Mouse (Mus musculus): ENCODE results near the gene Polr3e.
A peak's percentile ranks its signal among the peaks of the same experiment; 100 is the strongest.
"Not testable (repeated sequence)": the region's sequence is repeated elsewhere in the genome, so short reads cannot be mapped to it uniquely, and the experiment has no call there.

Polr3e gene

DNA sequence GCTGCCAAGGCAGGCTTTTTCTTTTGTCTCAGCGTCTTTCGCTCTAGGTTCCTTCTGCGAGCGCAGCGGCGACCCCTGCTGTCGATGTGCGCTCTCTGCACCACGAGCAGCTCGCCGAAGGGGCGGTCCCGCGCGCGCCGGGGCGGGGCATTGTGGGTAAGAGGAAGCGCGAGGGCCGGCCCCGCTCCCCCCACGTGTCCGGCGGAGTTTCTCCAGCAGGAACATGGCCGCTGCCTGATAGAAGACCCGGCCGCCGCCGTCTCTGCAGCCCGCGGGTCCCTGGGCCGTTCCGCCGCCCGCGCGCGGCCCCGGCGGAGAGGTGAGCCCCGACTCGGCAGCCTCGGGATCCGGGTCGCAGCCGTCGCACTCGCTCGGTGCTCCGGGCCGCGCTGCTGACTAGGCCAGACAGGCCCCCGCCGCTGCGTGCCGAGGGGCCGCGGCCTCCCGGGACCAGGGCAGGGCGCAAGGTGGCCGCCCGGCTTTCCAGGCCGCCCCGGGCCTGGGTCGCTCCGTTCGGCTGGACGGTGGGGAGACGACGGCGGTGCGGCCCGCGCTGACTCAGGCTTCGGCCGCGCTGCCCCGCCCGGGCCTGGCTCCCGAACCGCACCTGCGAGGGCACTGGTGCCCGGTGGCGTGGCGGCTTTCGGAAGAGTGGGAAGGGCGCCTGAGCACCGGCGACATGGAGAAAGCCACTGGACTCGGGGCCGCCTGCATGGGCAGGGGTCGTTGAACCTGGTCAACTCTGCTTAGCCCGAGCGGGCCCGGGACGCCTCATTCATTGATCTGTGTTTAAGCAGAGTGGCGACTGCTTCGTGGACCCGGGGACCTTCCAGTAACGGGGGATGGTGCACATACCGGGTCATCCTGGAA is at the start of gene Polr3e:
Gene Polr3e (plus strand): TSS at position 153 of the 870 bp plus-strand sequence.
- DNase-seq = peak; percentile 98 to 100

DNA sequence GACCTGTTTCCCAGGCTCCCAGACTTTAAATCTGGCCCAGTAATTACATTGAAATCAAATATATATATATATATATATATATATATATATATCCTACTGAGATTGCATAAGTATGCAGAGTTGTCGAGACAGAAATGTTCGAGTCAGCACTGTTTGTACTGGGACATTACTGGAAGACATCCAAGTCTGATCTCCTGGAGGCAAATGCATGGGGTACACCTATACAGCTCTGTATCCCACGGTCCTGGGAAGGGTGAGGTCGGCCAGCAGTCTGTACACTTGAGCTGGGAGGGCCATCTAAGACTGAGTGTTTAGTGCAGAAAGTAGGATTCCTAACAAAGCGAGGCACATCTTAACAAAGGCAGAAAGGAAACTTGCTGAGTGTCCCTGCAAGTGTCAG is 47.7 kb upstream of the Polr3e start:
- DNase-seq = no peak

DNA sequence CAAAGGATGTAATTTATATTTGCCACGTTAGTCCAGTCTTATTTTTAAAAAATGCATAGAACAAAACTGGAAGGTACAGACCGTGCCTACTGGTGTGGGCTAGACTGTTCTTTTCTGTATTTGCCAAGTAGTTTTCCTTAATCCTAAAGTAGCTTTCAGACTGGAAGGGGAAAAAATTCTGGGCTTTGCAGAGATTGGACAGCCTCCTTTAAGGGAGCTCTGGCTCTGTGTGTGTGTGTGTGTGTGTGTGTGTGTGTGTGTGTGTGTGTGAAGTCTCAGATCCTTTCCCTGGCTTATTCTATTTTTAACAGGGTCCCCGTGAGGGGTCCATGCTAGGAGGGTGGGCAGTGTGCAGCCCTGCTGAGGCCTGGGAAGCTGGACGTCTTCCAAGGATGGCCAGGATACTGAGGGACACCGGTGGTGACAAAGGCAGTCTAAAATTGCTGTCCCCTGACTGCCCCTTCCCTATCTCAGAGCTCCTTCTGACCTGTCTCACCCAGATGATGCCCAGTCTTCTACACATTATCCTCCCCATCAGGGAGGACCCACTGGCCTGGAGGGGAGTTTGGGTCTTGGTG is 47.0 kb upstream of the Polr3e start:
- DNase-seq = peak in 1 of 2 experiments; percentile 28

DNA sequence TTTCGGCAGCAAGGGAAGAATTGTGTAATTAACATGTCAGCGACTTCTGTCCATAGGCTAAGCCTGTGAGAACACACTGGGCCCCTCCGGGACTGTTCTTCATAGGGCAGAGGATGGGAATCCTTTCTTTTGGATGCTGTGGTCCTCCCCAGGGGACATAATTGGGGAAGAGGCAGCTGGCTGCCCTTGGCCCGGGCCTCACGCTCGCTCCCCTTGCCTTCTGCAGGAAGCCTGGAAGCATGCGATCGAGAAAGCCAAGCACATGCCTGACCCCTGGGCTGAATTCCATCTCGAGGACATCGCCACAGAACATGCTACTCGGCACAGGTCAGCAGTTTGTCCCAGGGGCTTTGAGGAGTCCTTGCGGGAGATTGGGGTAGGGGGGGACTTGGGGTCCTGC is 44.5 kb upstream of the Polr3e start:
- DNase-seq = no peak

- no peak for DNase-seq
Measured at GRCm38 (mm10) chr7:120874021-120874420, 43.5 kb upstream of the Polr3e start.

- DNase-seq = no peak
Measured at GRCm38 (mm10) chr7:120874764-120875539, 42.6 kb upstream of the Polr3e start.

DNA sequence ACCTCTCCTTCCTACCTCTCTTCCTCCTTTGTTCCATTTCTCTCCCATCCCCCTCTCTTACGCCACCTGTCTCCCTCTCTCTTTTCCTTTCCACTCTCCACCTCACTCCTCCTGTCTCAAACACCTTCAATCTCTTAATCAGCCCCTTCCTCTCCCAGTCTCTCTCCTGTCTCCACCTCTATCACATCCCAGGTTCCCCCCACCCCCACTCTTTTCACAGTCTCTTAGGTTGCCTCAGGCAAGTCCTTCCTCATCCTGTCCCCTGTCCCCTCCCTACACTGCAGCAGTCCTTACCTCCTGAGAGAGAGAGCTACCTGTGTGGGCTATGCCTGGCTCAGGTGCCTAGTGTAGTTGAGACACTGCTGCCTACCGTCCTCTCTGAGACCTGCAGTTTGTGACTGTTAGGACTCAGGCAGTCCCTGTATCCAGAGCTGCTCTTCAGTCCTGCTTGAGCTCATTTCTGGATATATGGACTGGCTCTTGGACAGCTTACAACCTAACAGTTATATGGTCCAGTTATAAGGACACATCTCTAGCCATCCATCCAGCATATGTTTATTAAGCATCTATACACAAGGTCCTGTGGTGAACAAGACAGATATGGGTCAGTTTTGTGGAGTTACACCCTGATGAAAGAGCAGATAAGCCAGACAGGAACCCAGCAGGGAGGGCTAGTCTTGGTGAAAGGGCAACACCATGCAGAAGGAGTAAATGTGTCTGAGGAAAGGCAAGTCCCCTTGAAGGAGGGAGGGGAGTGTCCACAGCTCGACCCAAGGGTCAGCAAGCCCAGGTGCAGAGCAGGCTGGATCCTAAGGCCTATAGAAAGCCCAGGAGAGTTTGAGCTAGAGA is 41.8 kb upstream of the Polr3e start:
- no peak for DNase-seq

DNA sequence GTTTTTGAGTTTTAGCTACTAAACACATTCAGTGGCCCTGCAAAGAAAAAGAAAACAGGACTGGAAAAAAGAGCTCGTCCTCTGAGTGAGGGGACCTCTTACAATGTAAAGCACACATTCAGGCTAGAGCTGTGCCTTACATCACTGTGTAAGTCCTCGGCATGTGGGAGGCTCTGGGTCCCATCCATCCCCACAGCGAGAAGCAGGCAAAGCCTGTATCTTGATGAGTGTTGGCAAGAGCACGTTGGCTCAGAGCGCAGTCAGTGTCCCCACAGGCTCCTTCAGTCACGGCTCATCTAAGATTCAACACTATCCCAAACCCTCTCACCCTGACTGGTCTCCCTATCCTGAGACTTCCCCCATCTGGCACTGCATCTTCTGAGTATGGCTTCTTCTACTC is 39.3 kb upstream of the Polr3e start:
- peak; percentile 30 to 41 for DNase-seq

DNA sequence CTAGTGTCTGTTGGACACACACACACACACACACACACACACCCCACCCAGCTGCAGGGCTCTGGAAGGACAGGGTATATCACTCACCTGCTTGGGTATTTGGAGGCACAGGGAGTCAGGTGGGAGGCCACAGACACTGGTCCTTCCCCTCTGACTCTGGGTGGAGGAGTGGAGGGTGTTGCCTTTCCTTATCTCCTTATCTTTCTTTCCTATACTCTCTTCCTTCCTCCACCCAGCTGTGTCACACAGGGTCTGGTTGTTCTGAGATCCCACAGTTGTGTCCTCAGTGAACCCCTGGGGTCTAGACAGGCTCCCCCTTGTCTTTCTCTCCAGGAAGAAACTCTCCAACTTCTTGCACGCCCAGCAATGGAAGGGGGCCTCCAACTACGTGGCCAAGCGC is 37.6 kb upstream of the Polr3e start:
- DNase-seq = no peak

- DNase-seq = no peak
Measured at GRCm38 (mm10) chr7:120880770-120881169, 36.8 kb upstream of the Polr3e start.

DNA sequence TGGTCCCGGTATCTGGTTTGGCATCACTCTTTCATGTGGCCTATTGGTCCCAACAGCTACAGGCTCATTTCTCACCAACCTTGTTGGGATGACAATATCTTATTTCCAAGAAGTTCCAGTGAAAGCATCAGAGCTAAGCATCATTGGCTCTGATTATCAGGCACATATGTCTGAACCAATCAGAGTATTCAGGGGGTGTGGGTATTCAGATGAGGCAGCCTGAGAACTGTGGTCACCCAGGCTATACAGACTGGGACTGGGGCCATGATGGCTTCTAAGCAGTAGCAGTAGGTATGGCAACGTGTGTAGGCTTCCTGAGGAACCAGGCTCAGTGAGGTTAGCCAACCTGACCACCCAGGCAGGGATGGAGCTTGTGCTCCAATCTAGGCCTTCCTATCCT is 36.1 kb upstream of the Polr3e start:
- no peak for DNase-seq

GRCm38 (mm10) chr7:120882674-120883073 is 34.9 kb upstream of the Polr3e start:
- DNase-seq = no peak

- DNase-seq = no peak
Measured at GRCm38 (mm10) chr7:120883523-120884290, 33.8 kb upstream of the Polr3e start.

- DNase-seq = no peak
Measured at GRCm38 (mm10) chr7:120884746-120885145, 32.8 kb upstream of the Polr3e start.

DNA sequence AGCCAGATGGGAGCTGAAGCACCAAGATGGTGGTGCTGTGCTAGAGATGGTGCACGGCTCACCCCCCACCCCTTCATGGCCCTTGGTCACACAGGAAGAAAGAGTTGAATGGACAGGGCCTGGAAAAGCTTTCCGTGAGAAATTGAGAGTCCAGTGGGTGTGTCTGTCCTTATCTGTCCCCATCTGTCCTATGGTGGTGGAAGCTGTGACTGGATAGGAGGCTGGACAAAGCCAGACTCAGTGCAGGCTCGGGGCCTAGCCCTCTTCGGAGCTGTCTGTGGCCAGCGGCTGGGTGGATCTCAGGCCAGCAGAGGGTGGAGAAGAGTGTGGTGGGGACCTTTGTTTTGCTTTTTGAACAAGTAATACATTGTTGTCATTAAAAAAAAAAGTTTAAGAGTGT is 24.4 kb upstream of the Polr3e start:
- no peak for DNase-seq

DNA sequence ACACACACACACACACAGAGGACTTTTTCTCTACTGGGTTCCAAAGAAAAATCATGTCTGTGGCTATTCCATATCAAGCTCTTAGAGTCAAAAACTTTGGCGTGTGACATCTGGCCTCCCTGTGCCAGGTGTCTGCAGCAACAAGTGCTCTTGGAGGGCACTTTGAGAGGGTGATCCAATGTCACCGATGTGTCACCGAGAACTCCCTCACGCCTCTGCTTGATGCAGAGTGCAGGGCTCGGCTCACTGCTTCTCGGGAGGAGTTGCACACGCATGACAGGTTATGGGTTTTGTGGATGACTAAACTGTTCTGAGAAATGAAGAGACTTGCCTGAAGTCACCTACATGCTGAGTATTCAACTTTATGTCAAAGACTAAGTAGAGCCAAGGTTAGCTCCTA is 20.5 kb upstream of the Polr3e start:
- DNase-seq = no peak

DNA sequence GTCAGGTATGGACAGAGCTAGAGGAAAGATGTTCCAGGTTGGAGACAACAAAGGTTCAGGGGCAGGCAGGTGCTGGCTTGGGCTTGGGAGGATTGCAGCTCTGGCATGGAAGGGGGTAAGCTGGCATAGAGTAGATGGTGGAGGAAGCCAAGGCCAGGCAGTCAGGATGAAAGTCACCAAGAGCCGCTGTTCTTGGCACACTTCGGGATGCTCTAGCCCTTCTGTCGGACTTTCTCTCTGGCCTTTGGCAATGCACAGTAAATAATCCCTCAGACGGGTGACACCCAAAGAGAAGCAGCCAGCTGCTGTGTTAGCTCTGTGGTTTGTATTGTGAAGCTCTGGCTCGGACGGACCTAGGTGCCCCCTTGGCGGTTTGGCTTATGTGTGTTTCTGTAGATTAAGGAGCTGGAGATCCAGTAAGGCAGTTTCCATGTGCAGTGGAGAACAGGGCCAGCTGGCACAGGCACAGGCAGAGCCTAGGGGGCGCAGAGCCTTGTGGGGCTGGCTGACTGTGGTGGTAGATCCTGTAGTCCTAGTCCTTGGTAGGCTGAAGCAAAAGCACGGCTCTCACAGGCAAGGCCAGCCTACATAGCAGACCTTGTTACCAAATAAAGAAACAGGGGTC is 19.7 kb upstream of the Polr3e start:
- DNase-seq = peak; percentile 56 to 67

GRCm38 (mm10) chr7:120900191-120900590 is 17.4 kb upstream of the Polr3e start:
- DNase-seq = no peak

- no peak for DNase-seq
Measured at GRCm38 (mm10) chr7:120901701-120902100, 15.8 kb upstream of the Polr3e start.

DNA sequence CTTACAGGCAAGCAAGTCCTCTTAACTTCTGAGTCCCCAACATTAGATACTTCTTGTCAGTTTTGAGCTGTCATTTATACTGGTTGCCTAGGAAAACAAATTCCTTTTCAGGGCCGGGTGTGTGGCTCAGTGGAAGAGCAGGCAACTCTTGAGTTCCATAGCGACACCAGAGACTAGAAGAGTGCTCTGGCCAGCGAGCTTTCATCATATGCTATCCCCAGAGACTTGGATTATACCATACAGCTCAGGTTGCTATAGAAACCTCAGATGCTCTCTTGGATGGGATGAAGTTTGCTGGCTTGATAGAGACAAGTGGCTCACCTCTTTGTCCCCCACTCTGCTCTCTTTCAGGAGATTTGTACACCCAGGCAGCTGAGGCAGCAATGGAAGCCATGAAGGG is 14.6 kb upstream of the Polr3e start:
- DNase-seq = no peak

- DNase-seq = not testable (repeated sequence)
Measured at GRCm38 (mm10) chr7:120910172-120910571, 7.4 kb upstream of the Polr3e start.

All from cerebellum, adult 18-20 months (tissue).